Mouse (Mus musculus): ENCODE data around the gene Gm21958.

GRCm38 (mm10) chr3:54723741-54724500, 9.8 kb upstream of the Gm21958 start:
- TF ChIP-seq CTCF (IDR thresholded peaks at IDR 0.05 in 2 of 3, conservative IDR thresholded peaks at IDR 0.05 in 1 of 3; ENCODE audit: control insufficient read depth in 1 of 3, insufficient read depth in 1 of 3, low read depth in 2 of 3, low read length in 3 of 3, poor library complexity in 1 of 3, severe bottlenecking in 1 of 3) (no peak), TCF12 (IDR thresholded peaks at IDR 0.05; ENCODE audit: low read depth, low read length) (no peak), POLR2AphosphoS2 (IDR thresholded peaks at IDR 0.05; ENCODE audit: low read length) (no peak), JUND (IDR thresholded peaks at IDR 0.05; ENCODE audit: low read depth, low read length) (no peak), ZKSCAN1 (IDR thresholded peaks at IDR 0.05; ENCODE audit: low read depth, low read length) (no peak), MAZ (IDR thresholded peaks at IDR 0.05; ENCODE audit: low read depth, low read length) (no peak), MYC (IDR thresholded peaks at IDR 0.05; ENCODE audit: low read depth, low read length) (no peak)

Measured in MEL (cell line).